Mouse (Mus musculus) myocyte (in vitro differentiated cells): ENCODE measurements around the gene Mapk8ip2.

ENCODE experiments used
- CEBPB ChIP-seq: IDR thresholded peaks from 2 replicates; pipeline ENCODE4 v1.6.1; 2011; ENCODE audit warnings: mild to moderate bottlenecking, moderate library complexity; ENCODE audit not compliant: poor library complexity, insufficient read depth, severe bottlenecking
- E2F4 ChIP-seq: IDR thresholded peaks from one replicate; pipeline ENCODE4 v1.6.1; 2011; ENCODE audit warnings: mild to moderate bottlenecking, control low read depth, moderate library complexity; ENCODE audit not compliant: insufficient read depth
- MAX ChIP-seq: IDR thresholded peaks from one replicate; pipeline ENCODE4 v1.6.1; 2011; ENCODE audit warnings: low read depth, mild to moderate bottlenecking, control low read depth
- MYOD1 ChIP-seq, 3 experiments: IDR thresholded peaks; one replicate each; pipeline ENCODE4 v1.6.1; 2011; ENCODE audit warnings: control low read depth in 2 of 3, low read depth in 2 of 3, mild to moderate bottlenecking in 2 of 3, moderate library complexity in 1 of 3; ENCODE audit not compliant: insufficient read length in 2 of 3, control insufficient read depth in 1 of 3
- MYOG ChIP-seq, 3 experiments: IDR thresholded peaks; one replicate each; pipeline ENCODE4 v1.6.1; 2011; ENCODE audit warnings: control low read depth in 2 of 3, low read depth in 2 of 3, mild to moderate bottlenecking in 2 of 3; ENCODE audit not compliant: insufficient read length in 2 of 3, control insufficient read depth in 1 of 3, insufficient read depth in 1 of 3
- POLR2A ChIP-seq: IDR thresholded peaks from one replicate; pipeline ENCODE4 v1.6.1; 2011; ENCODE audit warnings: low read depth, mild to moderate bottlenecking, control low read depth, moderate library complexity; ENCODE audit not compliant: insufficient read length
- POLR2AphosphoS2 ChIP-seq: IDR thresholded peaks from one replicate; pipeline ENCODE4 v1.6.1; 2011; ENCODE audit warnings: low read depth, control low read depth; ENCODE audit not compliant: insufficient read length
- REST ChIP-seq: IDR thresholded peaks from one replicate; pipeline ENCODE4 v1.6.1; 2011; ENCODE audit warnings: mild to moderate bottlenecking, control low read depth, moderate library complexity; ENCODE audit not compliant: insufficient read depth, insufficient read length
- SRF ChIP-seq: IDR thresholded peaks from one replicate; pipeline ENCODE4 v1.6.1; 2011; ENCODE audit warnings: low read depth; ENCODE audit not compliant: control insufficient read depth, insufficient read length
- TCF12 ChIP-seq: IDR thresholded peaks from one replicate; pipeline ENCODE4 v1.6.1; 2011; ENCODE audit warnings: mild to moderate bottlenecking, control low read depth; ENCODE audit not compliant: poor library complexity, insufficient read depth, severe bottlenecking
- TCF3 ChIP-seq: IDR thresholded peaks from one replicate; pipeline ENCODE4 v1.6.1; 2011; ENCODE audit warnings: low read depth, control low read depth; ENCODE audit not compliant: insufficient read length
- USF1 ChIP-seq: IDR thresholded peaks from one replicate; pipeline ENCODE4 v1.6.1; 2011; ENCODE audit warnings: low read depth, mild to moderate bottlenecking, control low read depth, moderate library complexity

DNA sequence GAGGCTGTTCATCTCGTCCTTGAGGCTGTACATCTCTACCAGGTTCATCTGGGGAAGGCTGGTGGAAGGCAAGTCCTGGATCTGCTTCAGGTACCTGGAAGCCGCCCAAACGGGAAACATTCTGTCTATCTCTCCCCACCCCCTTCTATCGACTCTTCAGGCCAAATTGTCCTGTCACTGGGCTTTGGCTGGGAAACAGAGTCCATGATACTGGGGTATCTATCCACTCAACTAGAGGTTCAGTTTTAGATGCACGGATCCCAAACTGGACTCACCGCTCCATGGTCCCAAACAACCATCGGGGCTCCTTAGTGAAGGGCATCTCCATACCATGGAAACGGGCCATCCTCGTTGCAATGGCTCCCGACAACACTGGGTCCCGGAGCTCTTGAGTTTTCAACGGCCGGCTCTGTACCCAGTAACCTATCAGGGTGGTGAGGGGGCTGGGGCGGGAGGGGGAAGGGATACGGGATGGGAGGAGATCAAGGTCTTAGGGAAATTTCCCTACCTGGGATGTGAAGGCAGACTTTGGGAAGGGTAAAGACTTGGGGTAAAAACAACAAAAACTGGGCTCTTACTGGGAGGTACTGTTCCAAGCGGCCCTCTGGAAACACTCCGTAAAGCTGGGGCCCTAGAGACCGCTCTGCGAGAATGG, 25.4 kb upstream of the Mapk8ip2 start:
- TF ChIP-seq E2F4 (no peak), MAX (no peak), CEBPB (no peak), REST (no peak), POLR2A (no peak), TCF12 (no peak), MYOD1 (IDR thresholded peaks at IDR 0.05; ENCODE audit: control insufficient read depth in 1 of 3, insufficient read length in 2 of 3, low read depth in 2 of 3) (no peak), USF1 (no peak), POLR2AphosphoS2 (no peak), TCF3 (no peak), MYOG (IDR thresholded peaks at IDR 0.05; ENCODE audit: control insufficient read depth in 1 of 3, insufficient read depth in 1 of 3, insufficient read length in 2 of 3, low read depth in 2 of 3) (no peak), SRF (no peak)
